Mouse (Mus musculus) kidney, embryonic 15.5 days (tissue): ENCODE measurements around the gene Orm2. TPM values are rescaled to one million over a fixed set of nuclear protein-coding genes. Genes with fewer than 3 reads are reported as not detected.
"Not testable (repeated sequence)": the region's sequence is repeated elsewhere in the genome, so short reads cannot be mapped to it uniquely, and the experiment has no call there.

Experiments used
- ATAC-seq: fragments of 200-750 bp; cut with Nextera tagmentation; replicated peaks from 2 replicates; pipeline ENCODE4 v1.8.0; 2017; ENCODE audit warnings: moderate TSS enrichment; ENCODE audit not compliant: low FRiP score
- H3K27ac ChIP-seq: fragments of 300-500 bp; sonication (generic); 2 replicates; pipeline ENCODE4 v1.5.1; 2015; ENCODE audit warnings: mild to moderate bottlenecking, inconsistent platforms
- H3K27me3 ChIP-seq: fragments of 300-500 bp; sonication (generic); 2 replicates; pipeline ENCODE4 v1.6.1; 2015; ENCODE audit warnings: inconsistent platforms
- H3K36me3 ChIP-seq: fragments of 300-500 bp; sonication (generic); 2 replicates; pipeline ENCODE4 v1.6.1; 2015; ENCODE audit warnings: inconsistent platforms
- H3K4me1 ChIP-seq: fragments of 300-500 bp; sonication (generic); 2 replicates; pipeline ENCODE4 v1.6.1; 2015; ENCODE audit warnings: inconsistent platforms
- H3K4me2 ChIP-seq: fragments of 300-500 bp; sonication (generic); 2 replicates; pipeline ENCODE4 v1.6.1; 2015; ENCODE audit warnings: moderate library complexity, mild to moderate bottlenecking, inconsistent platforms
- H3K4me3 ChIP-seq: fragments of 300-500 bp; sonication (generic); replicated peaks from 2 replicates; pipeline ENCODE4 v1.5.1; 2015; ENCODE audit warnings: mild to moderate bottlenecking, inconsistent platforms
- H3K9ac ChIP-seq: fragments of 300-500 bp; sonication (generic); 2 replicates; pipeline ENCODE4 v1.6.1; 2015; ENCODE audit warnings: mild to moderate bottlenecking, inconsistent platforms
- H3K9me3 ChIP-seq: fragments of 300-500 bp; sonication (generic); replicated peaks from 2 replicates; pipeline ENCODE4 v1.6.1; 2016; ENCODE audit warnings: inconsistent platforms
- WGBS: fragments of 180-500 bp; shearing (Covaris S2); methylation state at CpG from one replicate; pipeline ENCODE4 v1.1.7; 2015; ENCODE audit warnings: mixed read lengths; 5-methylcytosine and 5-hydroxymethylcytosine counted together
- polyA plus RNA-seq: library from polyadenylated mRNA; unstranded; fragments of >200 nt; fragmentation: Nextera tagmentation; extraction: Ambion mirVana; gene quantifications from 2 replicates; pipeline ENCODE4 v1.2.1, GENCODE M21; 2015

Gene Orm2
- not detected in 2 replicates for polyA plus RNA-seq

DNA sequence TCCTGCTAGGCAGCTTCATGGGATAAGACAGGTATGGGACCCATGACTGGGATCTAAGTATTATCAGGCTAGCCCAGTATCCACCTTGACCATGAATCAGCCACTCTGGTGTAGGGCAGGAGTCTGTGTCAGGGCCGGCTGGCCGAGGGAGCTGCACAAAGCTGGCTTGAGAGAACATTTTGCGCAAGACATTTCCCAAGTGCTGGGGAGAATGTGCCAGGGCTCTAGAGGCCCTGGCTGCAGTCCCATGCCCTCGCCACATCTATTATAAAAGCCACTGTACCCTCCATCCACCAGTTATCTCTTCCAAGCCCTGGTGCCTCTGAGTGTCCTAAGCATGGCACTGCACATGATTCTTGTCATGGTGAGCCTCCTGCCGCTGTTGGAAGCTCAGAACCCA lies at the start of gene Orm2:
TSS of gene Orm2 (plus strand) at position 300 of the 400 bp plus-strand sequence.
- 94% methylated on average over 5 of the region's 5 CpGs for WGBS
- H3K27ac ChIP-seq, result no peak within 1 kb of the TSS

DNA sequence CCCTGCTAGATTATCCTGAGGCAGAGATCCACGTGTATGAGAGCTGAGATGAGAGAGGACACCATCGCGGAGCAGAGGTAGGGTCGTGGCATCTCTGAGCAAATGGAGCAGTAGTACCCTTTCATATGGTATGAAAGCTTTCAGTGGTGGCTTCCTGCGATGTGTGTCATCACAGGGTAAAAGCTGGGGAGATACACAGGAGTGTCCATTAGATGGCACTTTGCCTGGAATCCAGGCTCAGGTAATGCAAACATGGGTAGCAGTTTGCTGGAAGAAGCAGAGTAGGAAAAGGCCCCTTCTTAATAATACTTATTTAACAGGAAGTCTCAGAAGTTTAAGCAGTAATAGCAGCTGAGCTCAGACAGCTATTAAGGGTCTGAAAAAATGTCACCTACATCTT lies 48.2 kb upstream of the Orm2 start:
- no peak overlapping the region for H3K27ac ChIP-seq
- no peaks in the 10 kb centered on the region for H3K9me3 ChIP-seq
- WGBS, result 84% methylated on average over 5 of the region's 5 CpGs
- H3K9ac ChIP-seq, result no peak overlapping the region
- no peak overlapping the region for H3K4me2 ChIP-seq
- no peaks in the 10 kb centered on the region for H3K27me3 ChIP-seq
- H3K4me1 ChIP-seq, result no peaks in the 10 kb centered on the region
- no peak overlapping the region for H3K4me3 ChIP-seq
- H3K36me3 ChIP-seq, result peaks cover 34% of the 10 kb centered on the region
- no peak for ATAC-seq

More for the DNA sequence above, at the start of gene Orm2:
- H3K36me3 ChIP-seq, result peaks cover under 1% of the 10 kb centered on the region; the same call in 1 of the 2 replicates
- H3K9ac ChIP-seq, result no peak within 1 kb of the TSS
- no peaks in the 10 kb centered on the region for H3K4me1 ChIP-seq
- no peak for ATAC-seq
- no peaks in the 10 kb centered on the region for H3K9me3 ChIP-seq
- no peak within 1 kb of the TSS for H3K4me3 ChIP-seq
- H3K27me3 ChIP-seq, result no peaks in the 10 kb centered on the region
- no peak within 1 kb of the TSS for H3K4me2 ChIP-seq

GRCm38 (mm10) chr4:63316076-63316746 lies 46.0 kb upstream of the Orm2 start:
- H3K4me3 ChIP-seq, result no peak overlapping the region
- no peaks in the 10 kb centered on the region for H3K4me1 ChIP-seq
- 0 out of 2 replicates have a peak, but pooled peaks have one; percentile 24 for ATAC-seq
- H3K4me2 ChIP-seq, result no peak overlapping the region
- no peak overlapping the region for H3K9ac ChIP-seq
- WGBS, result 62% methylated on average over 9 of the region's 9 CpGs
- H3K36me3 ChIP-seq, result peaks cover 40% of the 10 kb centered on the region
- no peaks in the 10 kb centered on the region for H3K9me3 ChIP-seq
- no peak overlapping the region for H3K27ac ChIP-seq
- H3K27me3 ChIP-seq, result no peaks in the 10 kb centered on the region

- H3K4me2 ChIP-seq, H3K9ac ChIP-seq, H3K9me3 ChIP-seq, H3K27ac ChIP-seq, ATAC-seq, H3K4me3 ChIP-seq, H3K4me1 ChIP-seq, H3K27me3 ChIP-seq: not testable (repeated sequence)
- WGBS, result 31% methylated on average over 3 of the region's 3 CpGs
- peaks cover 59% of the 10 kb centered on the region for H3K36me3 ChIP-seq
These were observed 42.7 kb upstream of the Orm2 start for GRCm38 (mm10) chr4:63319566-63319965.

- no peaks in the 10 kb centered on the region for H3K4me1 ChIP-seq
- no peaks in the 10 kb centered on the region for H3K27me3 ChIP-seq
- ATAC-seq, result no peak
- H3K9ac ChIP-seq, result no peak overlapping the region
- 79% methylated on average over 8 of the region's 8 CpGs for WGBS
- no peak overlapping the region for H3K4me3 ChIP-seq
- H3K4me2 ChIP-seq, result no peak overlapping the region
- H3K9me3 ChIP-seq, result no peaks in the 10 kb centered on the region
- peaks cover 59% of the 10 kb centered on the region for H3K36me3 ChIP-seq
- H3K27ac ChIP-seq, result no peak overlapping the region
These were observed 38.9 kb upstream of the Orm2 start for GRCm38 (mm10) chr4:63323275-63323815.

- Histone ChIP-seq H3K36me3 (peaks cover 33% of the 10 kb centered on the region), H3K4me2 (no peak overlapping the region), H3K4me3 (no peak overlapping the region), H3K27me3 (no peaks in the 10 kb centered on the region), H3K4me1 (no peaks in the 10 kb centered on the region), H3K27ac (no peak overlapping the region), H3K9me3 (no peaks in the 10 kb centered on the region), H3K9ac (no peak overlapping the region)
- no peak for ATAC-seq
- WGBS, result 97% methylated on average over 4 of the region's 4 CpGs
These were observed 28.8 kb upstream of the Orm2 start for GRCm38 (mm10) chr4:63333403-63333802.

DNA sequence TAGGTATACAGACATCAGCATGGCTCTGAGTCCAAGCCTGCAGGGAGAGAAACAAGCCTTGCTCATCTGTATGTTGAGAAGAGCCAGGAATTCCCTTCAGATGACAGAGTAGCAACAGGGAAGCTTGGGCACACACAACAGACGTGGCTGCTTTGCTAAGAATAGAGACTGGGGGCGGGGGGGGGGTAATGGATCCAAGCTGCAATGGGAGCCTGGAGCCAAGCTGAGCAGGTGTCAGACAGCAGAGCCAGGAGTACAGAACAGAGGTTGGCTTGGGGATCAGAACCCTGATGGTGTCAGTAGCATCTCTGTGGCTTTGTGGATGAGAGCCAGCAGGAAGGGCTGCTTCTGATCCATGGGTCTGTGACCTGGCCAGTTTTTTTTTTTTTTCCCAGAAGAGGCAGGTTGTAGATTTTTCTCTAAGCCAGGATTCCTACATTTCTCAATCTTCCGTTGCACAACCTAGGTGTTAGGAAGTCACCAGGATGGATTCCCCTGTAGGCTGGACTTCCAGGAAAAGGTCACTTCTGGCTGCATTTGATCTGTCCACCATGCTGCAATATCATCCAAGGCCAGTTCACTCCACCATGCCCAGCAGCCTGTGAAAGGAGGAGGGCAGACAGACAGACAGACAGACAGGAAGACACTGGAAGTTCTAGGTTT lies 23.7 kb upstream of the Orm2 start:
- no peaks in the 10 kb centered on the region for H3K9me3 ChIP-seq
- H3K27ac ChIP-seq, result no peak overlapping the region
- no peak for ATAC-seq
- WGBS, result 72% methylated on average over 3 of the region's 3 CpGs
- H3K27me3 ChIP-seq, result no peaks in the 10 kb centered on the region
- H3K36me3 ChIP-seq, result 0 out of 2 replicates have a peak, but pooled peaks cover under 1% of the 10 kb centered on the region
- H3K9ac ChIP-seq, result no peak overlapping the region
- no peaks in the 10 kb centered on the region for H3K4me1 ChIP-seq
- H3K4me2 ChIP-seq, result no peak overlapping the region
- H3K4me3 ChIP-seq, result no peak overlapping the region

DNA sequence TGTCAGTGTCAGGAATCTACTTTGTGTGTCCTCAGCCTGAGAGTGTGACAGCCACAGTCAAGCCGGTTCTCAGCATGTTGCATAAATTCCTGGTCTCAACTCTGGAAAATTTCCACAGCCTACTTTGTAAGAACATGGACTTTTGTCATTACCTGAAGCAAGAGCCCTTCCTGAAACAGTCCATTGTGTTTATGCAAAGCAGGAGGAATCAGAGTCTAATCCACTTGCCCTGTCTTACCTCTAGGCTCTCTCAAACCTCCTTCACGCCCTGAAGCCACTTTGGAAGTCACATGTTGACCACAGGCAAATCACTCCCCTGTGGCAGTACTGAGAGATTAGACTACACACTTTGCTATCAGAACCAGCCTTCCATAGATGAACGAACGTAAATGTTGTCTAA lies 19.8 kb upstream of the Orm2 start:
- 68% methylated on average over 4 of the region's 4 CpGs for WGBS
- ATAC-seq, result no peak
- H3K9ac ChIP-seq, result no peak overlapping the region
- H3K4me2 ChIP-seq, result no peak overlapping the region
- H3K27me3 ChIP-seq, result no peaks in the 10 kb centered on the region
- no peaks in the 10 kb centered on the region for H3K4me1 ChIP-seq
- no peaks in the 10 kb centered on the region for H3K36me3 ChIP-seq
- no peak overlapping the region for H3K27ac ChIP-seq
- H3K9me3 ChIP-seq, result no peaks in the 10 kb centered on the region
- no peak overlapping the region for H3K4me3 ChIP-seq

DNA sequence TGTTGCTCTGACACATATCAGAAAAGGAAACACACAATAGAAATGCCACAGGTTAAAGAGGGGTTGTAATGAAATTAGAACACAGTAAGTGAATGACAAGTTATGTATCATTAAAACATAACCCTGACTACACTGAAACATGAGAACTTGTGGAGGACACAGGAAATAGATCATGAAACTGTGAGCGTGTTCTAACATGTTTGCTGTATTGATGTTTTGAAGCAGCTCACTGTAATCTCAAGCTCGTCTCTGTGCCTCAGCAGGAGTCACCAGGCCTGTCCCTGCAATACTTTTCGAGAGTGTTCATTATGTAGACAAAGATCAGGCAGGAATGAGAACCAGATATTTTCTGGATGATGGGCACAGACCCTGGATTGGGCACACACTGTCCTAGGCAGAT lies 18.6 kb upstream of the Orm2 start:
- no peak for ATAC-seq

DNA sequence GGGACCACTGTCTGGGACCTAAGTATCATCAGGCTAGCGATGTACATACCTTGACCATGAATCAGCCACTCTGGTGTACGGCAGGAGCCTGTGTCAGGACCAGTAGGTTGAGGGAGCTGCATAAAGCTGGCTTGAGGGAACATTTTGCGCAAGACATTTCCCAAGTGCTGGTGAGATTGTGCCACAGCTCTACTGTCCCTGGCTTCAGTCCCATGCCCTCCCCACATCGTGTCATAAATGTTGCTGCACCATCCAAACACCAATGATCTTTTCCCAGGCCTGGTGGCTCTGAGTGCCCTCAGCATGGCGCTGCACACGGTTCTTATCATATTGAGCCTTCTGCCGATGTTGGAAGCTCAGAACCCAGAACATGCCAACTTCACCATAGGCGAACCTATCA lies 18.0 kb upstream of the Orm2 start, which contains the start of gene Orm1:
TSS of gene Orm1 (plus strand) at position 266 of the 400 bp plus-strand sequence.
- WGBS, result 84% methylated on average over 8 of the region's 8 CpGs
- H3K4me1 ChIP-seq, result no peaks in the 10 kb centered on the region
- no peaks in the 10 kb centered on the region for H3K36me3 ChIP-seq
- no peak within 1 kb of the TSS for H3K27ac ChIP-seq
- H3K4me2 ChIP-seq, result no peak within 1 kb of the TSS
- no peak within 1 kb of the TSS for H3K9ac ChIP-seq
- H3K4me3 ChIP-seq, result no peak within 1 kb of the TSS
- no peaks in the 10 kb centered on the region for H3K9me3 ChIP-seq
- H3K27me3 ChIP-seq, result no peaks in the 10 kb centered on the region
- no peak for ATAC-seq

More for the DNA sequence above, 18.6 kb upstream of the Orm2 start:
- Histone ChIP-seq H3K27me3 (no peaks in the 10 kb centered on the region), H3K4me3 (no peak overlapping the region), H3K4me1 (no peaks in the 10 kb centered on the region), H3K27ac (no peak overlapping the region), H3K36me3 (no peaks in the 10 kb centered on the region), H3K4me2 (no peak overlapping the region), H3K9me3 (no peaks in the 10 kb centered on the region), H3K9ac (no peak overlapping the region)
- 66% methylated on average over 3 of the region's 3 CpGs for WGBS

DNA sequence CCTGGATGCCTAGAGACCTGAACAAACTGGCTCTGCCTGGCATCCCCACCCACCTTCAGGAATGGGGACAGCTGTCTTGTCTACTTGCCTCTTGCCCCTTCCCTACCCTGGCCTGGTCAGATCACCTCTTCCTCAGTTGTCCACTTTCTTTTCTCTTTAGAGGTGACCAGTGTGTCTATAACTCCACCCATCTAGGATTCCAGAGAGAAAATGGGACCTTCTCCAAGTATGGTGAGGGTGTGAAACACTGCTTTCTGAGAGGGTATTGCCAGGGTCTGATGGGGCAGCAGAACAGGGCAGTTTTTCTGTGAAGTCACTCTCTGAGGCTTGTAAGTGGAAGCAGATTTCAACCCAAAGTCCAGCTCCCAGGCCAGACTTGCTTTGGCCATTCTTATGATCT lies 17.0 kb upstream of the Orm2 start:
- Histone ChIP-seq H3K4me3 (no peak overlapping the region), H3K27me3 (no peaks in the 10 kb centered on the region), H3K36me3 (no peaks in the 10 kb centered on the region), H3K9me3 (no peaks in the 10 kb centered on the region), H3K4me1 (no peaks in the 10 kb centered on the region), H3K4me2 (no peak overlapping the region), H3K9ac (no peak overlapping the region), H3K27ac (no peak overlapping the region)
- ATAC-seq, result no peak

DNA sequence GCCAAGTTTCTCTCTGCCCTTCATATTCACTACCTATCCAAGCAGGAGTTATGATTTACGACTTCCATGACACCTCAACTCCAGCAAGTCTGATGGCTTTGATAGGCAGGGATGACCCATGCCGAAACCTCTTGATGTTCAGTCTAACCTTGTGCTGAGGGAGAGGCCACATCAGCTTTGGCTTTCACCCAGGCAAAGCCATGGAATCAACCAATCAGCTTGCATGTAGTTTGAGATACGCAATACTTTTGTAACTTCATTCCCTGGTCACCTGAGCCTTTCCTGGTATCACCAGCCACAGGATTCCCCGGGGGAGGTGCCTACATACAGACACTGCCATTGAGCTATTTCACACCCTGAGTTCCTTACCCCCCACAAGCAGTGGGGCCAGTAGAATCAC lies 15.6 kb upstream of the Orm2 start:
- no peak for ATAC-seq
- H3K4me2 ChIP-seq, result no peak overlapping the region
- H3K9me3 ChIP-seq, result no peaks in the 10 kb centered on the region
- no peak overlapping the region for H3K9ac ChIP-seq
- H3K27me3 ChIP-seq, result no peaks in the 10 kb centered on the region
- H3K36me3 ChIP-seq, result no peaks in the 10 kb centered on the region
- H3K4me3 ChIP-seq, result no peak overlapping the region
- H3K27ac ChIP-seq, result no peak overlapping the region
- 80% methylated on average over 4 of the region's 4 CpGs for WGBS
- no peaks in the 10 kb centered on the region for H3K4me1 ChIP-seq
